Mouse (Mus musculus): ENCODE measurements around the gene Gabra2. TPM values are rescaled to one million over a fixed set of nuclear protein-coding genes. Genes with fewer than 3 reads are reported as not detected.

The Gabra2 gene
- polyA plus RNA-seq (2017; shearing (Covaris generic)): not detected

DNA sequence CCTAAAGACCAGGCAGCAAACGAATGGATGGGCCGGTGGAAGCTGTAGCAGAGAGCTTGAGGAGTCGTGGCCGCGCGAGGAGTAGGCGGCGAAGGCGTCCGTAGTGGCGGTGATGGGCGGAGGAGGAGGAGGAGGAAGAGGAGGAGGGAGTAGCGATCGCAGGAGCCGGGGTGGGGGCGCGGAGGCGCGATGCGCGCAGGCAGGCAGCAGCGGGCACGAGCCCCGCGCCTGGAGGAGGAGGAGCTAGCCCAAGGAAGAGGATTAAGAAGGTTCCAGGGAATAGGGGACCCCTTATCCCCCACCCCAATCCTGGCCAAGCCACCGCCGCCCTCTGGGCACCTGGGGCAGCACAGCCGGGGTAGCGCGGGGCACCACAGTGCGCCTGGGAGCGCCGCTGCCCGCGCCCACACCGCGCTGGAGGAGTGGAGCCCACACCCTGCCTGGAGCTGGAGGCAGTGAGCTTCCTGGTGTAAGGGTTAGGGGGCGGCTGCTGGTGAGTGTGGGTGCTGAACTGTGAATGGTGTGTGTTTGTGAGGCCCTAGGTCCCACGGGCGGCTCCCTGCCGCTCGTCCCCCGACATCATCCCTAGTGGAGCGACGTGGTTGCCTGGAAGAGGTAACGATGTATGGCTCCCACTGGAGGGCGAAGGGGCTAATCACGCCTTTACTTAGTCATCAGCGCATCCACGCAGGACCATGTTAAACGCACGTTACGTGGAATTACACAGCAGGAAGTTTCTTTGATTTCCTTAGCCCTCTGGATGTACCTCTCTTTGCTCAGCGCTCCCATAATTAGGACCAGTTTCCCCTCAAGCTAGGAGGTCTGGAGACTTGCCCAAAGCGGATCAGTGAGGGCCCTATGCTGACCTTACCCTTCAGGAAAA is at the start of gene Gabra2:
TSS of gene Gabra2 (minus strand) at position 125 of the 883 bp plus-strand sequence.
- no peak for ATAC-seq

DNA sequence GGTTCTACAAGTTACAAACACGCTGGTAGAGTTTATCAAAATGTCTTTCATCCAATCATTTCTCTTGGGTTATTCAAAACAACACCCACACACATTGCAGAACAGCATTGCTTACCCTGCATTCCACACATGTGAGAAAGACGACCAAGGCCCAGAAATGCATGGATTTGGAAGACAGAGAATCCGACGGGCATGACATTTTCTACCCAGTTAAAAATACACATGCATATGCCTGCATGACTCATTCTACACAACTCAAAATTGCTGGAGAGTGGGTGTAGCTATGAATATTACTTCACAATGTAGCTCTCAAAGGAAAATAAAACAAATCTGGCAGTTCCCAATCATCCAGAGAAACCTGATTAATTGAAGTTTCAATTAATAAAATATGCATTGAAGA is 41.0 kb upstream of the Gabra2 start:
- no peak for ATAC-seq

DNA sequence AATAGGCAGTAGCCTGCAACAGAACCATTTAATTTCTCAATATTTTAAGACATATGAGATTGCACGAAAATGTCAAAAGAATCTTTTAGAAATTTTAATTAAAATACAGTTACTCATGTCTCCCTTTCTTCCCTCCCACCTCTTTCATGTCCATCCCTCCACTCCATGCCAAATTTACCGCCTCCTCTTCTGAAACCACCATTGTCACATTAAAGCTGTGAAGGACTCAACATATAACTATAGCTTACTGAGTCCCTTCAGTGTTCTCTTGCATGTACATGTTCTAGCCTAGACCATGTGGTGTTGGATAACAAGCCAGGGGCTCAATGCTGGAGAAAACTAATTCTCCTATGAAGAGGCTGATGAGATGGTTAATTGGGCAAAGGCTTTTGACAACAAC is 40.2 kb upstream of the Gabra2 start:
- ATAC-seq: no peak

DNA sequence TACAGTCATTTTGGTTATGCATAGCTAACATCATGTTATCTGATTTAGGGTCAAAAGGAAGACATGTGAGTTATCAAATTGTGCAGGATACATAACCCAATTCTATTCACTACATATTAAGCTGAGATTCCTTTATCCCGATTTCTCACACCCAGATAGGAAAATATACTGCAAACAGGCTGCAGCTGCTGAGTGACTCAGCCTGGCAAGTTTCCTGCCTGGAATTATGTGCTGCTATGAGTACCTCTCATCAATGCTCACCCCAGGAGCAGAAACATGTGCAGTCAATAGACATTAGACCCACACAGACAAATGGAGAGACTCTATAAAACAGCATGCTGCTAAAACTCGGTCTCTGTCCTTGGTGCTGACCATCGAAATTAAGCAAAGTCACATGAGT is 32.1 kb upstream of the Gabra2 start:
- no peak for ATAC-seq

DNA sequence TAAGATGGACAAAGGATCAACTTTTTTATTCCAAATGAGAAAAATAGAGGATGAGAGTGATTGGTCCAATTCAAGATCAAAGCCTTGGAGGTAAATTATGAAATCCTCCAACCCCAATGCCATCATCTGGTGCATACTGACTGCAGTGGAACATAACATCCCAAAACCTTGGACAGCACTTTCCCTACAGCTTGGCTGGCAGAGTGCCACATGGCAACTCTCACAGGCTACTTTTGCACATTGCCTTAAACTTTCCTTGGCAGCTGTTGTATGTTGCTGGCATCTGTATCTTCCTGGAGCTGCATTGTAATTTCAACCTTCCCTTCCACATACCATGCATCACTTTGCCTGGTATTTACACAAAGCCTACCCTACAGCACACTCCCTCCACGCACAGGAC is 19.6 kb upstream of the Gabra2 start:
- ATAC-seq: no peak

DNA sequence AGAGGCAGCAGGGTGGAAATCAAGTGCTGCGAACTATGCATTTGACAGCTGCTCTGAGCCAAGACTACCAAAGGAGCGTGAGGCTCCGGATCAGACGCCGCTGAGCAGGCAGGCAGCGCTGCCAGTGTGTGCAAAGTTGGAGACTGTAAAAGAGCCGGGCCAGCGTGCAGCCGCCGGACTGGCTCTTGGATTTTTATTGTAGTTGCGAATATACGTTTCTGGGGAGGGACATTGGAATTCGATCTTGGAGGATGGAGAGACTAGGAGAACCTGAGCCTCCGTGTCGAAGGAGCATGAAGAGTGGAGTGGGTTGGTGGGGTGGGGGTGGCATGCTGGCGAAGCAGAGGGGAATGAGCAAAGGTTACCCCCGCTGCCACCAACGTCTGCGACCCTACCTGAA is 469 bp downstream of the Gabra2 start:
- no peak for ATAC-seq

DNA sequence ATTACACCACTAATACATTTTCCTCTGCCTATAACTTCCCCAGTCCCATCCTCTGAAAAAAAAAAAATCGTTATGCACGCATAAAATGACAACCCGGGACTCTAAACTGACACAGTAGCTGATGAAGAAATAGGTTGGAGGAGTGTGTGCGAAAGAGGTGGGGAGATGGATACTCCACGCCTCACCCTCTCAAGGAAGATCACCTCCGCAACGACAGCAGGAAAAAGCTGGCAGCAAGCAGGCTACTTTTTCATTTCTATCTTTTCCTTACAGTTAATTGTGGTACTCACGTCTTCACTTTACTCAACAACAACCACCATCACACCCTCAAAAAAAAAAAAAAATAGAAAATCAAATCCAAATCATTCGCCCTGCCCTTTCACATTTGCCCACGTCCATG is 873 bp downstream of the Gabra2 start:
- ATAC-seq: no peak

DNA sequence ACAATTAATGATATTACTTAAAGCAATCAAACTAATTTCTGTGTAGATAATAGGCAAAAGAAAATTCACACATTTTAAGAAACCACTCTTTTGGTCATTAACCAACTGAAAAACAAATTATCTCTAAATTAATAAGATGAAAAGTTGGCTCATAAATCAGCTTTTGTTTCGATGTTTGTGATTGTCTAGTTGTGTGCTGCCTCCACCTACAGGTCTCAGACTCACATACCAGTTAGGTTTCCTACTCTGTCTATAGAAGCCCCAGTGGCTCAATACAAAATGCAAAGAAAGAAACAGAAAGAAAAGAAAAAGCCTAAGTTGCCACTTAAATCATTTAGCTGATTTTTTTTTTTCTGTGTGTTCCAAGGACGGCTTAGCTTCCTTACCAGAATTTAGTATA is 1.8 kb downstream of the Gabra2 start:
- ATAC-seq: no peak

DNA sequence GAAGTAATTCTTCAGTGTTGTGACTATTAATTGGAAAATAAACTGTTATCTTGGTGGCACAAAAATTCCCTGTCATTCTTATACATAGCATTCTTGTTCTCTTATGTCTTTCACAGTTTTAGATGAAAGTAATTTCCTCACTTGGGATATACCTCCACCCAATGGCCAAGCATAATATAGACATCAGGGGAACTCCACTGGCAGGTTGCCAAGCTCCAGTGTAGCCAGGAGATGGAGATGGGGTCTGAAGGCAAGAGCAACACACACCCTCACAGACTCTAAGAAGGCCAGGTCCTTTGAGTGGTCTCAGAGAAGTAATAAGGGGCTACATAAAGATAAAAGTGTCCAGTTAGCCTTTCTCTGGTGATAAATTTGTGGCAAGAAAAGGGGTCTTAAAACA is 3.2 kb downstream of the Gabra2 start:
- no peak for ATAC-seq

DNA sequence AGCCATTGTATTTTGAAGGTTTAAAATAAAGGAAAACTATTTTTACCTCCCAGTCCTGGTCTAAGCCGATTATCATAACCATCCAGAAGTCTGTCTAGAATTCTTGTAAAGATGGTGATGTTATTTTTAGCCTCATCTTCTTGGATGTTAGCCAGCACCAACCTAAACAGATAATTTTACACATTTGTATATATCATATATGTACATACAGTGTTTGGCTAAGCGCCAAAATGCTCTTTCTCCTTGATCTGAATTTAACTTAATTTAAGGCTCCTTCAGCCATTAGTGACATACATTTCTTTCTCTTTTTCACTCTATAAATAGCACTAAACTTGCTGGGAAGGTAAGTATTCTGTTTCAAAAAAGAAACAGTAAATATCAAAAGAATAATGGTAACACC is 3.7 kb downstream of the Gabra2 start:
- ATAC-seq: no peak

DNA sequence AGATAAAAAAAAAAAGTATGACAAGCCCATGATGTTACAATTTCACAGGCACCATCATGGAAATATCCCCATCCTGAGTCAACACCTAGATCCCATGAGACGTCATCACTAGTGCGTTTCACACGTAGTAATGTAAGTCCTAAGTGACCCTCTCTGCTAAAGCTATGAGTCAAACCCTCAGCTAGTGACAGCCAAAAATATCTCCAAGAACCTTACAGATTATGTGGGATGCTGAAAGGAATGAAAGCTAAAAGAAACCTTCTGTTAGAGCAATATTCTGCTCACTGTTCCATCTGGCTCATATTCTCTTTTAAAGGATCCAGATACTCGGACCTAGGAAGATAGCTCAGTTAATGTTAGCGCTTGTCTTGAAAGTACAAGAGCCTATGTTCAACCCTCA is 16.8 kb downstream of the Gabra2 start:
- no peak for ATAC-seq

DNA sequence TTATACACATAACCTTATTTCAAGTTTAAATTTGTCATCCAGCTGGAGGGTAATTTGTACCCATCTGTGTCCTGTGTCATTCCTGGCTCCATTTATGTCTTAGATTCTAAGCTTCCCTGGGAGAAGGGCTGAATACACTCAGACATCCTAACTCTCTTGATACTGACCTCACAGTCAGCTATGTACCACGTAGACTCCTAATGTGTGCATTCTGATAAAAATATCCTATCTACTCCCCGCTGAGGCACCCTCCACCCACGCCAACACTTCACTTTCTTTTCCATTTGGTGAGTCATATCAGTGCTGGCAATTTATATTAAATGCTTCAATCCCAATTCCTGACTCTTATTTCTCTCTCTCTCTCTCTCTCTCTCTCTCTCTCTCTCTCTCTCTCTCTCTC is 34.0 kb downstream of the Gabra2 start:
- no peak for ATAC-seq

DNA sequence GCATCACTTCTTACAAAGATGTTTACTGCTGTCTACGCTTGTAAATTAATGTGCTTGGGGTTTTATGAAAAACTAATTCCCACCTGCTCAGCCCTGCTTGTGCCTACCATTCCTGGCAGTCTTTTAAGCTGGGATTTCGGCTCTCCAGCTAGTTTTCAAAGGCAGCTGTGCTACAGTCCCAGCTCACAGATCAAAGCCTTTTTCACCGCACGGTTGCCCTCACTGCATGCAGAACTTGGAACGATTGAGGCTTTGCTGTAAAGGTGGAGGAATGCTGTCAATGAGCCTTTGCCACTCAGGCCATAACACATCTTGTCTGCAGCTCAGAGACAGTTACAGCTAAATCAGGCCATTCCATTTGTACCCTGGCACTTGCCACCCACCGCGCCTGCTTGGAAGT is 37.6 kb downstream of the Gabra2 start:
- no peak for ATAC-seq

DNA sequence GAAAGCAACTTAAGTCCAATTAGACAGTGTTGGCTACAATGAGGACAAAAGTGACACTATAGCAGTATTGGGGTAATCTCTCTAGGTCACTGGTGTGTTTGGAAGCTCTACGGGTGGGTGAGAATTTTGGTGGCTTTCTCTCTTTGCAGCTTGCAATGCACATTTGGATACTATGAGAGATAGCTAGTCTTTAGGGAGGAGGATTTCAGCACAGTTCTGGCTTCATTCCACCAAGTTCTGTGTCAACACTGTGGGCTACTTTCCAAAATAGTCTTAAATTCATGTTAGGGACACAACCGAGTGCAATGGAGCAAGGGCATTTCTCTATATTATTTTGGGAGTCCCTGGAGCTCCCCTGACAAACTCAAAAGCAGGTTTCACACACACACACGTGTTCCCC is 58.3 kb downstream of the Gabra2 start:
- no peak for ATAC-seq

DNA sequence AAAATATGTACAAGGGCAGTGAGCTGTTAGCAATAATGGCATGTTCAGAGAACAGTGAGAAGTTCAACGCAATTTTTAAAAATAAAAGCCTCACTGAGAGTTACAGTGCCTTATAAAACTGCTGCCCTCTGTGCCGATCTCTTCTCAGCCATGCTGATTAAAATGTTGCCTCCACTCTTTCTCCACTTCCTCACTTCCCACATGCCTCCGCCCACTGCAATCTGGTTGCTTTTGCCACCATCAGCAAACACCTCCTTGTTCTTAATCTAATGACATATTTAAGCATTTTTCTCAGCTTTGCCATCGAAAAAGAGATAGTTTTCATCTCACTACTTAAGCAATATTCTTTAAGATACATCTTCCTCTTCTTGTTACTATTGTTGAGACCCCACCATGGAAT is 69.7 kb downstream of the Gabra2 start:
- ATAC-seq: no peak

DNA sequence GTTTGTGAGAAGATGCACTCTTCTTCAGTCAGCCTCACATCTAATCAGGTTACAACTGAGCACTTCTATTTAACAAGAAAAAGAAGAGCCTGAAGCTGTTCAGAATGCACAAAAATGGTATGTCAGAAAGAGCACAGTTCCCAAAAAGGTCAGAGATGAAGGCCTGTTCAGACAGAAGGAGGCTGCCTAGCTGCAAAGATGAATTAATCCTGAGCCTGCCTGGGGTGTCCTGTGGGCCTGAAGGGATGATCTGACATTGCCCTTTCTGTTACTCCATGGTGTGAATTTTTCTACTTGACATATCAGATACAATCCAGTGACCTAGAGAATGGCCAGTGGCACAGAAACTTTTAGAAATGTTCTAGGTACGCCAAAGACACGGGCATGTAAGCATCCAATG is 83.9 kb downstream of the Gabra2 start:
- no peak for ATAC-seq

DNA sequence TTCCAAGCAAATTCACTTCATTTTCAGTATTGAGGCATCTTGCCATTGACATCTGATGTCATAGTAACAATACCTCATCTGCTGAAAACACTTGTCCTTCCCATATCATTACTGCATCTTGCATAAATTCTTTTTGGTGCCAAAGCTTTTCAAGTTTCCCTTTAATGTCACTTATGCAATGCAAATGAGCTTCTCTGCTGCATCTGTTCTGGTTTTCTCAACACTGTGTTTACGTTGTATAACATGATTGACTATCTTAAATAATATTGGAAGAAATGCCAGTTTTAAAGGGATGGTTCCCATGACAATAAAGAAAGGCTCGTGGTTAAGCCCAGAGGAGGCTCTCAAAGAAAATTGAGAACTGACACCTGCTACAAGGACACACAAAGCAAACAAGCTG is 84.4 kb downstream of the Gabra2 start:
- ATAC-seq: no peak

DNA sequence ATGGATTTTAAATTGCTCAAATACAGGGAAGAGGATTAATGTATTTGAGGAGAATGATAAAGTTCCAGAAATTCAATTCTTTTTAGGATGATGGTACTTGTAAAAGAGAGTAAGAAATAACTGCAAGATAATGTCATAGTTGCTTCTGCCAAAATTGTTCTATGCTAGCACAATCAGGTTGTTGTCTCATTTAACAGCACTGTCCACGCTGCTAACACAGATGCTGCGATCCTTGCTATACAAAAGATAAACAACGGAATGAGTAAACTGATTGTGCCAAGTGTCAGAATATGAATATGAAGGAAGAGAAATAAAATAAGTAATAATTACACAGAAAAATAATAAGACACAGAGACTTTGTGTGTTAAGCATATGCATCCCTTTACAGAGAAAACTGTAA is 84.9 kb downstream of the Gabra2 start:
- no peak for ATAC-seq

DNA sequence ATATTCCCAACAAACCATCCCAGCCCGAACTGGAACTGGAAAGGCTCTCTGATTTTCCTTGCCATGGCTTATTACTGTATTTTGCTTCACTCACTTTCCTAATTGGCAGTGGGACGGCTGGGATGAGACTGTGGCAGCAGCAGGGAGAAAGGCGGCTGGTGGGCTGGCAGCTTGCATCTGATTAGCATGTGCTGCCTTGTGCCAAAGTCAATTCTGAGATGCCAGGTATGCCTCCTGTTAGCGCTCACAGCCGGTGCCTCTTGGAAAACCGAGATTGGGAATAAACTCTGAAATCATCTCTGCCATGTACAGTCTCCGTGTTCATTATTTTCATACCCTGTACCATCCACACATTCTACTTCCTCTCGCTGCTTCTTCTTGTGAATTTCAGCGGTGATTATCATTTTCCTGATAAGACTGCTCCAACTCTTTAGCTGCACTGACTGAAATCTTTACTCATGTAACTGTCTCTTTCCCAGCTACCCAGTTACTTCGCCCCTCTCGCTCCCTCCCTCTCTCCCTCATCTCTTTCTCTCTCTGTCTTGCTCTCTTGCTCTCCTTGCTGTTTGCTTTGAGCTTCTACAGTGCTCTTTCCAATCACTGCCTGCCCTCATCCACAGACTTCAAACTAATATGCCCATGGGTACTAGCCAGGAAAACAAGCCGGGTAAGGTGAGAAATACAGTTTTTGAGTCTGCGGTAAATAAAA is 99.9 kb downstream of the Gabra2 start:
- ATAC-seq: no peak

DNA sequence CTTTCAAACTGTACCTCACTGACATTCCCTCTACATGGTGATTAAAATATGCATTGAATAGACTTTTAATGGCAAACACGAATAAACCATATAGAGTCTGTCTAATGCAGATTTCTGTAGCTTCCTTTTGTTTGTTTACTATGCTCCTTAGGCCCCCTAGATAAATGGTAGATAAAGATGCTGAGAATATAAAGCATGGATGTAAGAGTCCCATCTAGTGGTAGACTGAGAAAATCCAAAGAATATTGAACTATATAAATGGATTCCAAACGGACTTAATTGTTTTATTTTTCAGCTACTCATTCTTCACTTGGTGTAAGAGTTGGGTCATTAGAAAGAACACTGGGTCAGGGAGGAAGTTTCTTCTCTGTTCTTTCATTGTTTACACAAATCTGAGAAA is 102.4 kb downstream of the Gabra2 start:
- ATAC-seq: no peak

DNA sequence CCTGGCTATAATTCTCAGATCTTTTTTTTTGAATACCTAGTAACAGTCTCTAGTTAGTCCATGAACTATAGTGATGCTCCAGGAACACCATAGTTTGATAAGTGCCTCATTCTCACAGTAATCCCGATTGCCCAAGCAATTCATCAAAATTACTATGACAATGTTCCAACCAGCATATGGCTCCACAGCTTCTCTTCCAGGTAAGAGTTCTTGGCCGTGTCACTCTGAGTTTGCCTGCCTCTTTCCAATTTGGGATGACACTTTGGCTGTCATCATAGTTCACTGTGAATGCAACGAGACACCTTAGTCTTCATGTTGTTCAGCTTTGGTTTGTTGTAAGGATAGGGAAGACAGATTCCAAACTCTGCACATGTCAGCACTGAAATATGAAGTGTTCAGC is 104.8 kb downstream of the Gabra2 start:
- no peak for ATAC-seq
